Mouse (Mus musculus): ENCODE measurements around the gene N6amt1. TPM values are rescaled to one million over a fixed set of nuclear protein-coding genes. Genes with fewer than 3 reads are reported as not detected.

N6amt1 gene
- polyA plus RNA-seq, 1 experiment from 2014 or later, result 17.5 TPM

- Histone ChIP-seq H3K9me3 (replicated peaks) (no peaks in the 10 kb centered on the region), H3K4me3 (no peak overlapping the region), H3K4me1 (no peaks in the 10 kb centered on the region), H3K27me3 (no peaks in the 10 kb centered on the region), H3K27ac (no peak overlapping the region), H3K36me3 (ENCODE audit: poor library complexity, severe bottlenecking) (no peaks in the 10 kb centered on the region), H3K4me2 (no peak overlapping the region), H3K9ac (no peak overlapping the region)
- ATAC-seq, result no peak
- 84% methylated on average over 6 of the region's 6 CpGs for WGBS
Measured at GRCm38 (mm10) chr16:87341043-87341572, 12.9 kb upstream of the N6amt1 start.

- H3K27ac ChIP-seq, result no peak overlapping the region
- no peak overlapping the region for H3K4me3 ChIP-seq
- no peak for ATAC-seq
- no peaks in the 10 kb centered on the region for H3K36me3 ChIP-seq (ENCODE audit: poor library complexity, severe bottlenecking)
- no peak overlapping the region for H3K9ac ChIP-seq
- no peaks in the 10 kb centered on the region for H3K9me3 ChIP-seq (replicated peaks)
- WGBS, result 94% methylated on average over 2 of the region's 2 CpGs
- no peak overlapping the region for H3K4me2 ChIP-seq
- H3K4me1 ChIP-seq, result no peaks in the 10 kb centered on the region
- 0 out of 2 replicates have a peak, but pooled peaks cover 13% of the 10 kb centered on the region for H3K27me3 ChIP-seq
Measured at GRCm38 (mm10) chr16:87348133-87348532, 5.9 kb upstream of the N6amt1 start.

- no peak for ATAC-seq
Measured at GRCm38 (mm10) chr16:87351386-87352105, 2.4 kb upstream of the N6amt1 start.

GRCm38 (mm10) chr16:87353605-87354004 lies 380 bp upstream of the N6amt1 start:
- Histone ChIP-seq H3K27me3 (0 out of 2 replicates have a peak, but pooled peaks cover 13% of the 10 kb centered on the region), H3K4me3 (peak overlapping the region; percentile 75), H3K4me2 (peak overlapping the region; percentile 59), H3K9me3 (replicated peaks) (no peaks in the 10 kb centered on the region), H3K27ac (no peak overlapping the region), H3K36me3 (ENCODE audit: poor library complexity, severe bottlenecking) (peaks cover 14% of the 10 kb centered on the region), H3K4me1 (no peaks in the 10 kb centered on the region), H3K9ac (no peak overlapping the region)
- peak; percentile 14; the same call in 1 of the 2 replicates for ATAC-seq
- WGBS, result 100% methylated on average over 1 of the region's 1 CpGs

More at GRCm38 (mm10) chr16:87351386-87352105, 2.4 kb upstream of the N6amt1 start:
- H3K27ac ChIP-seq, result no peak overlapping the region
- 71% methylated on average over 5 of the region's 5 CpGs for WGBS
- H3K27me3 ChIP-seq, result 0 out of 2 replicates have a peak, but pooled peaks cover 13% of the 10 kb centered on the region
- no peaks in the 10 kb centered on the region for H3K36me3 ChIP-seq (ENCODE audit: poor library complexity, severe bottlenecking)
- H3K9ac ChIP-seq, result no peak overlapping the region
- no peak overlapping the region for H3K4me2 ChIP-seq
- no peaks in the 10 kb centered on the region for H3K9me3 ChIP-seq (replicated peaks)
- no peaks in the 10 kb centered on the region for H3K4me1 ChIP-seq
- no peak overlapping the region for H3K4me3 ChIP-seq

- no peaks in the 10 kb centered on the region for H3K4me1 ChIP-seq
- H3K4me3 ChIP-seq, result peak overlapping the region; percentile 75
- H3K27me3 ChIP-seq, result 0 out of 2 replicates have a peak, but pooled peaks cover 13% of the 10 kb centered on the region
- H3K27ac ChIP-seq, result no peak overlapping the region
- H3K9me3 ChIP-seq (replicated peaks), result no peaks in the 10 kb centered on the region
- no peak overlapping the region for H3K9ac ChIP-seq
- 83% methylated on average over 7 of the region's 7 CpGs for WGBS
- peak overlapping the region; percentile 59 for H3K4me2 ChIP-seq
- H3K36me3 ChIP-seq (ENCODE audit: poor library complexity, severe bottlenecking), result peaks cover 20% of the 10 kb centered on the region
- ATAC-seq, result no peak
Measured at GRCm38 (mm10) chr16:87354748-87355147, 763 bp downstream of the N6amt1 start.

- no peak overlapping the region for H3K4me3 ChIP-seq
- H3K4me2 ChIP-seq, result no peak overlapping the region
- no peak overlapping the region for H3K9ac ChIP-seq
- 93% methylated on average over 6 of the region's 6 CpGs for WGBS
- no peaks in the 10 kb centered on the region for H3K27me3 ChIP-seq
- no peak for ATAC-seq
- no peaks in the 10 kb centered on the region for H3K4me1 ChIP-seq
- H3K9me3 ChIP-seq (replicated peaks), result no peaks in the 10 kb centered on the region
- H3K27ac ChIP-seq, result no peak overlapping the region
- H3K36me3 ChIP-seq (ENCODE audit: poor library complexity, severe bottlenecking), result peaks cover 56% of the 10 kb centered on the region
Measured at GRCm38 (mm10) chr16:87360096-87360495, 6.1 kb downstream of the N6amt1 start.

GRCm38 (mm10) chr16:87364231-87364630 lies 10.2 kb downstream of the N6amt1 start:
- H3K4me3 ChIP-seq, result no peak overlapping the region

GRCm38 (mm10) chr16:87366035-87366434 lies 12.1 kb downstream of the N6amt1 start:
- Histone ChIP-seq H3K4me3 (no peak overlapping the region), H3K9ac (no peak overlapping the region), H3K4me1 (no peaks in the 10 kb centered on the region), H3K36me3 (ENCODE audit: poor library complexity, severe bottlenecking) (peaks cover 47% of the 10 kb centered on the region), H3K9me3 (replicated peaks) (no peaks in the 10 kb centered on the region), H3K27me3 (no peaks in the 10 kb centered on the region), H3K27ac (no peak overlapping the region), H3K4me2 (no peak overlapping the region)
- WGBS, result 88% methylated on average over 10 of the region's 10 CpGs
- no peak for ATAC-seq

More at GRCm38 (mm10) chr16:87364231-87364630, 10.2 kb downstream of the N6amt1 start:
- Histone ChIP-seq H3K27me3 (no peaks in the 10 kb centered on the region), H3K4me2 (no peak overlapping the region), H3K27ac (no peak overlapping the region), H3K4me1 (no peaks in the 10 kb centered on the region), H3K36me3 (ENCODE audit: poor library complexity, severe bottlenecking) (peaks cover 51% of the 10 kb centered on the region), H3K9me3 (replicated peaks) (no peaks in the 10 kb centered on the region), H3K9ac (no peak overlapping the region)
- WGBS, result 94% methylated on average over 4 of the region's 4 CpGs
- ATAC-seq, result no peak

- WGBS, result 97% methylated on average over 6 of the region's 6 CpGs
- ATAC-seq, result no peak
Measured at GRCm38 (mm10) chr16:87366445-87366844, 12.5 kb downstream of the N6amt1 start.

GRCm38 (mm10) chr16:87382996-87383395 lies 29.0 kb downstream of the N6amt1 start:
- 99% methylated on average over 2 of the region's 2 CpGs for WGBS
- Histone ChIP-seq H3K4me1 (no peaks in the 10 kb centered on the region), H3K9ac (no peak overlapping the region), H3K27ac (no peak overlapping the region), H3K36me3 (ENCODE audit: poor library complexity, severe bottlenecking) (peaks cover 84% of the 10 kb centered on the region), H3K4me3 (no peak overlapping the region), H3K9me3 (replicated peaks) (no peaks in the 10 kb centered on the region), H3K27me3 (no peaks in the 10 kb centered on the region), H3K4me2 (no peak overlapping the region)
- ATAC-seq, result no peak

More at GRCm38 (mm10) chr16:87366445-87366844, 12.5 kb downstream of the N6amt1 start:
- Histone ChIP-seq H3K27ac (no peak overlapping the region), H3K4me1 (no peaks in the 10 kb centered on the region), H3K4me3 (no peak overlapping the region), H3K9ac (no peak overlapping the region), H3K4me2 (no peak overlapping the region), H3K36me3 (ENCODE audit: poor library complexity, severe bottlenecking) (peaks cover 47% of the 10 kb centered on the region), H3K9me3 (replicated peaks) (no peaks in the 10 kb centered on the region), H3K27me3 (no peaks in the 10 kb centered on the region)

- Histone ChIP-seq H3K27ac (no peak overlapping the region), H3K4me1 (no peaks in the 10 kb centered on the region), H3K9me3 (replicated peaks) (no peaks in the 10 kb centered on the region), H3K36me3 (ENCODE audit: poor library complexity, severe bottlenecking) (peaks cover 89% of the 10 kb centered on the region), H3K9ac (no peak overlapping the region), H3K4me3 (no peak overlapping the region), H3K4me2 (no peak overlapping the region), H3K27me3 (no peaks in the 10 kb centered on the region)
- no peak for ATAC-seq
- 80% methylated on average over 2 of the region's 2 CpGs for WGBS
Measured at GRCm38 (mm10) chr16:87384366-87384765, 30.4 kb downstream of the N6amt1 start.

GRCm38 (mm10) chr16:87387444-87387977 lies 33.5 kb downstream of the N6amt1 start:
- Histone ChIP-seq H3K4me2 (no peak overlapping the region), H3K27me3 (no peaks in the 10 kb centered on the region), H3K9ac (no peak overlapping the region), H3K9me3 (replicated peaks) (no peaks in the 10 kb centered on the region), H3K36me3 (ENCODE audit: poor library complexity, severe bottlenecking) (peaks cover 70% of the 10 kb centered on the region), H3K4me1 (no peaks in the 10 kb centered on the region), H3K4me3 (no peak overlapping the region), H3K27ac (no peak overlapping the region)
- WGBS, result 96% methylated on average over 3 of the region's 3 CpGs
- ATAC-seq, result no peak

Data from forebrain, embryonic 13.5 days (tissue).